Mouse (Mus musculus) adrenal gland, adult 18-20 months (tissue): ENCODE data around the gene Zfp9. TPM values are rescaled to one million over a fixed set of nuclear protein-coding genes. Genes with fewer than 3 reads are reported as not detected.

Experiments
- DNase-seq, 2 experiments: peaks; one replicate each; pipeline ENCODE4 v3.0.0; 2021 to 2022; ENCODE audit warnings: low spot score in 2 of 2
- long read RNA-seq, 2 experiments: library from polyadenylated mRNA; stranded (forward); transcript quantifications; one replicate each; pipeline ENCODE4 v2.0.0; 2021
- microRNA-seq, 2 experiments: library from miRNA; unstranded; fragments of <30 nt; microRNA quantifications; one replicate each; pipeline ENCODE4 v1.2.0; 2021; ENCODE audit warnings: borderline number of aligned reads in 2 of 2
- total RNA-seq, 2 experiments: library from RNA; stranded (reverse); gene quantifications; 1 replicate in 1 of 2; 2 replicates in 1 of 2; pipeline ENCODE4 v1.2.3; 2021

Zfp9 gene
- 1 to 10 TPM; 3.4 to 5.3 TPM for total RNA-seq
- long read RNA-seq, experiment 1 = 0 reads
- long read RNA-seq, experiment 2 = 0 reads

GRCm38 (mm10) chr6:118478957-118479708, at the start of gene Zfp9:
Gene Zfp9, minus strand, starts transcription at chr6:118479320.
- peak; percentile 76 to 78 for DNase-seq

GRCm38 (mm10) chr6:118520668-118521067, 41.5 kb upstream of the Zfp9 start:
- no peak for DNase-seq

- no peak for DNase-seq
These were observed 34.4 kb upstream of the Zfp9 start for GRCm38 (mm10) chr6:118513335-118514012.

- no peak for DNase-seq
These were observed 19.9 kb upstream of the Zfp9 start for GRCm38 (mm10) chr6:118499010-118499409.

GRCm38 (mm10) chr6:118482125-118482524, 3.0 kb upstream of the Zfp9 start:
- no peak for DNase-seq

- DNase-seq = no peak
These were observed 990 bp downstream of the Zfp9 start for GRCm38 (mm10) chr6:118477875-118478785.

GRCm38 (mm10) chr6:118462069-118462705, 16.9 kb downstream of the Zfp9 start:
- DNase-seq = no peak

- no peak for DNase-seq
These were observed 21.4 kb downstream of the Zfp9 start for GRCm38 (mm10) chr6:118457726-118458125.

- DNase-seq = peak; percentile 88 to 89
These were observed 24.0 kb downstream of the Zfp9 start, which contains the start of gene Zfp248 for GRCm38 (mm10) chr6:118455042-118455631. Gene Zfp248, minus strand, starts transcription at chr6:118455528.

- DNase-seq = peak in 1 of 2 experiments; percentile 6
These were observed 24.7 kb downstream of the Zfp9 start for GRCm38 (mm10) chr6:118454452-118454851.

GRCm38 (mm10) chr6:118431502-118431901, 47.6 kb downstream of the Zfp9 start:
- DNase-seq = no peak

GRCm38 (mm10) chr6:118426666-118427065, 52.5 kb downstream of the Zfp9 start:
- no peak for DNase-seq

- DNase-seq = peak; percentile 85 to 87
These were observed 59.8 kb downstream of the Zfp9 start, which contains the start of gene Bms1 for GRCm38 (mm10) chr6:118419050-118419920. Gene Bms1, minus strand, starts transcription at chr6:118419474.

Small RNAs within 50 kb of the gene (microRNA-seq; reads per million reads assigned to microRNA genes)
- 0 reads per million in 2 experiments for gene Gm25953

Other genes with a start within 250 kb of the Zfp9 start
- gene Bms1, start 59.8 kb downstream of the Zfp9 start, total RNA-seq = 10 to 100 TPM; 23.9 to 32.7 TPM
- gene Zfp248, start 23.8 kb downstream of the Zfp9 start, total RNA-seq = 1 to 10 TPM; 2.5 to 3.9 TPM
- gene Ankrd26, start 82.9 kb upstream of the Zfp9 start, total RNA-seq = 1 to 10 TPM; 3.0 to 3.5 TPM